Mouse (Mus musculus) midbrain, embryonic 13.5 days (tissue): ENCODE data around the gene Iqcc. TPM values are rescaled to one million over a fixed set of nuclear protein-coding genes. Genes with fewer than 3 reads are reported as not detected.

ENCODE experiments used
- ATAC-seq: fragments of 200-750 bp; cut with Nextera tagmentation; 2 replicates; pipeline ENCODE4 v1.8.0; 2017; ENCODE audit warnings: mild to moderate bottlenecking, moderate TSS enrichment, moderate library complexity
- H3K27ac ChIP-seq: fragments of 300-500 bp; sonication (generic); 2 replicates; pipeline ENCODE4 v1.5.1; 2015; ENCODE audit warnings: inconsistent platforms, mild to moderate bottlenecking, moderate library complexity
- H3K27me3 ChIP-seq: fragments of 300-500 bp; sonication (generic); 2 replicates; pipeline ENCODE4 v1.6.1; 2015; ENCODE audit warnings: mild to moderate bottlenecking, inconsistent platforms
- H3K36me3 ChIP-seq: fragments of 300-500 bp; sonication (generic); 2 replicates; pipeline ENCODE4 v1.6.1; 2015; ENCODE audit warnings: mild to moderate bottlenecking, inconsistent platforms
- H3K4me1 ChIP-seq: fragments of 300-500 bp; sonication (generic); replicated peaks from 2 replicates; pipeline ENCODE4 v1.6.1; 2015; ENCODE audit warnings: inconsistent platforms
- H3K4me2 ChIP-seq: fragments of 300-500 bp; sonication (generic); replicated peaks from 2 replicates; pipeline ENCODE4 v1.6.1; 2015; ENCODE audit warnings: moderate library complexity, mild to moderate bottlenecking, inconsistent platforms
- H3K4me3 ChIP-seq: fragments of 300-500 bp; sonication (generic); replicated peaks from 2 replicates; pipeline ENCODE4 v1.5.1; 2015; ENCODE audit warnings: mild to moderate bottlenecking, inconsistent platforms
- H3K9ac ChIP-seq: fragments of 300-500 bp; sonication (generic); replicated peaks from 2 replicates; pipeline ENCODE4 v1.6.1; 2015; ENCODE audit warnings: mild to moderate bottlenecking, inconsistent platforms
- H3K9me3 ChIP-seq: fragments of 300-500 bp; sonication (generic); 2 replicates; pipeline ENCODE4 v1.6.1; 2016; ENCODE audit warnings: mild to moderate bottlenecking, inconsistent platforms
- WGBS: fragments of 180-500 bp; shearing (Covaris S2); methylation state at CpG from one replicate; pipeline ENCODE4 v1.1.7; 2015; 5-methylcytosine and 5-hydroxymethylcytosine counted together
- polyA plus RNA-seq: library from polyadenylated mRNA; unstranded; fragments of >200 nt; fragmentation: Nextera tagmentation; extraction: Ambion mirVana; gene quantifications from 2 replicates; pipeline ENCODE4 v1.2.1, GENCODE M21; 2015

Iqcc gene
- polyA plus RNA-seq, 1 experiment from 2014 or later, result 35.8 TPM

- 92% methylated on average over 8 of the region's 8 CpGs for WGBS
- H3K9ac ChIP-seq, result no peak within 1 kb of the TSS
- H3K4me3 ChIP-seq, result no peak within 1 kb of the TSS
- H3K4me1 ChIP-seq, result peaks cover 6% of the 10 kb centered on the region; the same call in 1 of the 2 replicates
- H3K27ac ChIP-seq, result no peak within 1 kb of the TSS
- H3K9me3 ChIP-seq, result no peaks in the 10 kb centered on the region
- no peaks in the 10 kb centered on the region for H3K27me3 ChIP-seq
- H3K4me2 ChIP-seq, result no peak within 1 kb of the TSS
- no peaks in the 10 kb centered on the region for H3K36me3 ChIP-seq
- no peak for ATAC-seq
Measured at GRCm38 (mm10) chr4:129573430-129573829, 45.5 kb downstream of the Iqcc start, which contains the start of gene Lck. Gene Lck, minus strand, starts transcription at chr4:129573641.

GRCm38 (mm10) chr4:129573093-129573370 is 45.9 kb downstream of the Iqcc start:
- Histone ChIP-seq H3K4me2 (no peak overlapping the region), H3K27ac (no peak overlapping the region), H3K4me1 (peaks cover 6% of the 10 kb centered on the region; the same call in 1 of the 2 replicates), H3K9me3 (no peaks in the 10 kb centered on the region), H3K27me3 (no peaks in the 10 kb centered on the region), H3K36me3 (no peaks in the 10 kb centered on the region), H3K4me3 (no peak overlapping the region), H3K9ac (no peak overlapping the region)
- whole genome bisulfite sequencing, result 93% methylated on average over 4 of the region's 4 CpGs
- no peak for ATAC-seq

GRCm38 (mm10) chr4:129572236-129573092 is 46.4 kb downstream of the Iqcc start:
- H3K4me1 ChIP-seq, result peaks cover 6% of the 10 kb centered on the region; the same call in 1 of the 2 replicates
- no peak overlapping the region for H3K9ac ChIP-seq
- no peaks in the 10 kb centered on the region for H3K36me3 ChIP-seq
- H3K27me3 ChIP-seq, result no peaks in the 10 kb centered on the region
- no peak for ATAC-seq
- no peak overlapping the region for H3K27ac ChIP-seq
- H3K9me3 ChIP-seq, result no peaks in the 10 kb centered on the region
- no peak overlapping the region for H3K4me3 ChIP-seq
- no peak overlapping the region for H3K4me2 ChIP-seq
- WGBS, result 87% methylated on average over 13 of the region's 13 CpGs

GRCm38 (mm10) chr4:129571551-129572084 is 47.3 kb downstream of the Iqcc start:
- ATAC-seq, result no peak
- no peaks in the 10 kb centered on the region for H3K27me3 ChIP-seq
- no peaks in the 10 kb centered on the region for H3K9me3 ChIP-seq
- H3K36me3 ChIP-seq, result no peaks in the 10 kb centered on the region
- H3K4me3 ChIP-seq, result no peak overlapping the region
- H3K27ac ChIP-seq, result no peak overlapping the region
- H3K4me2 ChIP-seq, result no peak overlapping the region
- no peaks in the 10 kb centered on the region for H3K4me1 ChIP-seq
- H3K9ac ChIP-seq, result no peak overlapping the region
- WGBS, result 67% methylated on average over 8 of the region's 8 CpGs

- no peak overlapping the region for H3K27ac ChIP-seq
- no peak overlapping the region for H3K4me3 ChIP-seq
- no peaks in the 10 kb centered on the region for H3K36me3 ChIP-seq
- no peak for ATAC-seq
- no peaks in the 10 kb centered on the region for H3K4me1 ChIP-seq
- H3K9me3 ChIP-seq, result no peaks in the 10 kb centered on the region
- H3K4me2 ChIP-seq, result no peak overlapping the region
- no peaks in the 10 kb centered on the region for H3K27me3 ChIP-seq
- WGBS, result 94% methylated on average over 6 of the region's 6 CpGs
- no peak overlapping the region for H3K9ac ChIP-seq
Measured at GRCm38 (mm10) chr4:129570028-129570427, 48.9 kb downstream of the Iqcc start.

GRCm38 (mm10) chr4:129568366-129568765 is 50.5 kb downstream of the Iqcc start:
- no peak overlapping the region for H3K4me3 ChIP-seq
- 91% methylated on average over 7 of the region's 7 CpGs for WGBS
- no peak for ATAC-seq
- H3K27me3 ChIP-seq, result no peaks in the 10 kb centered on the region
- H3K27ac ChIP-seq, result no peak overlapping the region
- H3K4me2 ChIP-seq, result no peak overlapping the region
- H3K9ac ChIP-seq, result no peak overlapping the region
- no peaks in the 10 kb centered on the region for H3K9me3 ChIP-seq
- H3K4me1 ChIP-seq, result no peaks in the 10 kb centered on the region
- H3K36me3 ChIP-seq, result no peaks in the 10 kb centered on the region

GRCm38 (mm10) chr4:129565139-129565538 is 53.8 kb downstream of the Iqcc start:
- 83% methylated on average over 6 of the region's 6 CpGs for WGBS
- ATAC-seq, result no peak

More at GRCm38 (mm10) chr4:129565139-129565538, 53.8 kb downstream of the Iqcc start:
- Histone ChIP-seq H3K4me1 (no peaks in the 10 kb centered on the region), H3K9ac (no peak overlapping the region), H3K36me3 (no peaks in the 10 kb centered on the region), H3K9me3 (no peaks in the 10 kb centered on the region), H3K27me3 (no peaks in the 10 kb centered on the region), H3K4me3 (no peak overlapping the region), H3K27ac (no peak overlapping the region), H3K4me2 (no peak overlapping the region)

Other genes with a start within 250 kb of the Iqcc start
- 17.2 and 19.7 TPM in 2 replicates for gene Zbtb8a, start 241.0 kb downstream of the Iqcc start, polyA plus RNA-seq
- 12.0 TPM in 2 replicates for gene Zbtb8b, start 178.2 kb downstream of the Iqcc start, polyA plus RNA-seq
- gene Bsdc1, start 157.5 kb downstream of the Iqcc start, polyA plus RNA-seq, result 34.0 and 36.7 TPM in 2 replicates
- 0.16 and 0.26 TPM in 2 replicates for gene Tssk3, start 128.1 kb downstream of the Iqcc start, polyA plus RNA-seq
- not detected in 2 replicates for gene Fam229a, start 127.9 kb downstream of the Iqcc start, polyA plus RNA-seq
- gene Marcksl1, start 105.5 kb downstream of the Iqcc start, polyA plus RNA-seq, result 1,749 and 1,885 TPM in 2 replicates
- gene Hdac1, start 76.4 kb downstream of the Iqcc start, polyA plus RNA-seq, result 138 TPM in 2 replicates
- 5.9 and 7.1 TPM in 2 replicates for gene Lck, start 45.5 kb downstream of the Iqcc start, polyA plus RNA-seq
- 0.22 and 0.35 TPM in 2 replicates for gene Fam167b, start 40.5 kb downstream of the Iqcc start, polyA plus RNA-seq
- 210 and 220 TPM in 2 replicates for gene Eif3i, start 18.5 kb downstream of the Iqcc start, polyA plus RNA-seq
- gene Tmem234, start 18.4 kb downstream of the Iqcc start, polyA plus RNA-seq, result 205 and 214 TPM in 2 replicates
- gene Dcdc2b, start 4.8 kb downstream of the Iqcc start, polyA plus RNA-seq, result 2.6 and 3.5 TPM in 2 replicates
- gene Ccdc28b, start 4.8 kb upstream of the Iqcc start, polyA plus RNA-seq, result 133 and 137 TPM in 2 replicates
- gene Txlna, start 22.0 kb upstream of the Iqcc start, polyA plus RNA-seq, result 62.9 and 66.3 TPM in 2 replicates
- 13.7 and 16.9 TPM in 2 replicates for gene Kpna6, start 53.7 kb upstream of the Iqcc start, polyA plus RNA-seq
- gene Tmem39b, start 77.7 kb upstream of the Iqcc start, polyA plus RNA-seq, result 20.3 and 24.0 TPM in 2 replicates
- gene Khdrbs1, start 123.2 kb upstream of the Iqcc start, polyA plus RNA-seq, result 180 and 182 TPM in 2 replicates
- gene Ptp4a2, start 192.1 kb upstream of the Iqcc start, polyA plus RNA-seq, result 287 and 316 TPM in 2 replicates